Mouse (Mus musculus): ENCODE data around the gene Rbfox3. TPM values are rescaled to one million over a fixed set of nuclear protein-coding genes. Genes with fewer than 3 reads are reported as not detected.

Gene Rbfox3
- polyA plus RNA-seq, 1 experiment from 2014 or later, result 56.3 TPM

- H3K27ac ChIP-seq (ENCODE audit: low read length), result no peak overlapping the region
- no peak overlapping the region for H3K9ac ChIP-seq (replicated peaks; ENCODE audit: low read depth, low read length)
- no peaks in the 10 kb centered on the region for H3K27me3 ChIP-seq (replicated peaks; ENCODE audit: control insufficient read depth, insufficient read depth, low read length)
- H3K4me3 ChIP-seq (replicated peaks; ENCODE audit: low read length), result no peak overlapping the region
- no peaks in the 10 kb centered on the region for H3K9me3 ChIP-seq (ENCODE audit: control insufficient read depth, low read length)
- H3K36me3 ChIP-seq (ENCODE audit: control insufficient read depth, insufficient read depth), result no peaks in the 10 kb centered on the region
- ATAC-seq, result no peak
- 50% methylated on average over 2 of the region's 2 CpGs for WGBS
- H3K4me2 ChIP-seq (ENCODE audit: low read length), result no peak overlapping the region
- H3K4me1 ChIP-seq (replicated peaks; ENCODE audit: control insufficient read depth, insufficient read depth, low read length), result peaks cover 7% of the 10 kb centered on the region; the same call in 1 of the 2 replicates
Measured at GRCm38 (mm10) chr11:118821353-118821752, 90.0 kb downstream of the Rbfox3 start.

GRCm38 (mm10) chr11:118818528-118818927, 92.9 kb downstream of the Rbfox3 start:
- Histone ChIP-seq H3K27me3 (replicated peaks; ENCODE audit: control insufficient read depth, insufficient read depth, low read length) (no peaks in the 10 kb centered on the region), H3K9ac (replicated peaks; ENCODE audit: low read depth, low read length) (no peak overlapping the region), H3K4me1 (replicated peaks; ENCODE audit: control insufficient read depth, insufficient read depth, low read length) (peaks cover 21% of the 10 kb centered on the region), H3K36me3 (ENCODE audit: control insufficient read depth, insufficient read depth) (no peaks in the 10 kb centered on the region), H3K4me2 (ENCODE audit: low read length) (no peak overlapping the region), H3K27ac (ENCODE audit: low read length) (no peak overlapping the region), H3K9me3 (ENCODE audit: control insufficient read depth, low read length) (no peaks in the 10 kb centered on the region), H3K4me3 (replicated peaks; ENCODE audit: low read length) (no peak overlapping the region)
- ATAC-seq, result no peak
- 95% methylated on average over 8 of the region's 8 CpGs for WGBS

- H3K4me3 ChIP-seq (replicated peaks; ENCODE audit: low read length), result no peak overlapping the region
- H3K4me2 ChIP-seq (ENCODE audit: low read length), result no peak overlapping the region
- H3K36me3 ChIP-seq (ENCODE audit: control insufficient read depth, insufficient read depth), result no peaks in the 10 kb centered on the region
- H3K27ac ChIP-seq (ENCODE audit: low read length), result peak overlapping the region; percentile 43
- 49% methylated on average over 5 of the region's 5 CpGs for WGBS
- H3K4me1 ChIP-seq (replicated peaks; ENCODE audit: control insufficient read depth, insufficient read depth, low read length), result peaks cover 23% of the 10 kb centered on the region
- H3K9me3 ChIP-seq (ENCODE audit: control insufficient read depth, low read length), result no peaks in the 10 kb centered on the region
- ATAC-seq, result peak; percentile 33; the same call in 1 of the 2 replicates
- H3K27me3 ChIP-seq (replicated peaks; ENCODE audit: control insufficient read depth, insufficient read depth, low read length), result no peaks in the 10 kb centered on the region
- H3K9ac ChIP-seq (replicated peaks; ENCODE audit: low read depth, low read length), result no peak overlapping the region
Measured at GRCm38 (mm10) chr11:118815118-118815517, 96.3 kb downstream of the Rbfox3 start.

- Histone ChIP-seq H3K4me2 (ENCODE audit: low read length) (no peak overlapping the region), H3K36me3 (ENCODE audit: control insufficient read depth, insufficient read depth) (no peaks in the 10 kb centered on the region), H3K9me3 (ENCODE audit: control insufficient read depth, low read length) (no peaks in the 10 kb centered on the region), H3K27ac (ENCODE audit: low read length) (peak overlapping the region; percentile 80), H3K4me1 (replicated peaks; ENCODE audit: control insufficient read depth, insufficient read depth, low read length) (peaks cover 23% of the 10 kb centered on the region), H3K27me3 (replicated peaks; ENCODE audit: control insufficient read depth, insufficient read depth, low read length) (no peaks in the 10 kb centered on the region), H3K4me3 (replicated peaks; ENCODE audit: low read length) (no peak overlapping the region), H3K9ac (replicated peaks; ENCODE audit: low read depth, low read length) (peak overlapping the region; percentile 15)
- 40% methylated on average over 11 of the region's 11 CpGs for WGBS
- peak; percentile 12; the same call in 1 of the 2 replicates for ATAC-seq
Measured at GRCm38 (mm10) chr11:118813942-118814341, 97.5 kb downstream of the Rbfox3 start.

GRCm38 (mm10) chr11:118811404-118811803, 100.0 kb downstream of the Rbfox3 start:
- Histone ChIP-seq H3K9ac (replicated peaks; ENCODE audit: low read depth, low read length) (no peak overlapping the region), H3K36me3 (ENCODE audit: control insufficient read depth, insufficient read depth) (no peaks in the 10 kb centered on the region), H3K4me3 (replicated peaks; ENCODE audit: low read length) (no peak overlapping the region), H3K27ac (ENCODE audit: low read length) (no peak overlapping the region), H3K9me3 (ENCODE audit: control insufficient read depth, low read length) (no peaks in the 10 kb centered on the region), H3K27me3 (replicated peaks; ENCODE audit: control insufficient read depth, insufficient read depth, low read length) (no peaks in the 10 kb centered on the region), H3K4me1 (replicated peaks; ENCODE audit: control insufficient read depth, insufficient read depth, low read length) (peaks cover 26% of the 10 kb centered on the region), H3K4me2 (ENCODE audit: low read length) (no peak overlapping the region)
- no peak for ATAC-seq
- WGBS, result 92% methylated on average over 7 of the region's 7 CpGs

- H3K27me3 ChIP-seq (replicated peaks; ENCODE audit: control insufficient read depth, insufficient read depth, low read length), result no peaks in the 10 kb centered on the region
- H3K4me1 ChIP-seq (replicated peaks; ENCODE audit: control insufficient read depth, insufficient read depth, low read length), result peaks cover 3% of the 10 kb centered on the region; the same call in 1 of the 2 replicates
- H3K36me3 ChIP-seq (ENCODE audit: control insufficient read depth, insufficient read depth), result no peaks in the 10 kb centered on the region
- no peak overlapping the region for H3K4me2 ChIP-seq (ENCODE audit: low read length)
- H3K9ac ChIP-seq (replicated peaks; ENCODE audit: low read depth, low read length), result no peak overlapping the region
- H3K4me3 ChIP-seq (replicated peaks; ENCODE audit: low read length), result no peak overlapping the region
- no peak overlapping the region for H3K27ac ChIP-seq (ENCODE audit: low read length)
- ATAC-seq, result no peak
- no peaks in the 10 kb centered on the region for H3K9me3 ChIP-seq (ENCODE audit: control insufficient read depth, low read length)
- WGBS, result 83% methylated on average over 15 of the region's 15 CpGs
Measured at GRCm38 (mm10) chr11:118807511-118807910, 103.9 kb downstream of the Rbfox3 start.

GRCm38 (mm10) chr11:118794856-118795602, 116.4 kb downstream of the Rbfox3 start:
- no peaks in the 10 kb centered on the region for H3K9me3 ChIP-seq (ENCODE audit: control insufficient read depth, low read length)

GRCm38 (mm10) chr11:118793639-118794021, 117.8 kb downstream of the Rbfox3 start:
- peak; percentile 85 for ATAC-seq
- WGBS, result 12% methylated on average over 16 of the region's 16 CpGs
- H3K4me2 ChIP-seq (ENCODE audit: low read length), result peak overlapping the region; percentile 10
- H3K4me1 ChIP-seq (replicated peaks; ENCODE audit: control insufficient read depth, insufficient read depth, low read length), result peaks cover 49% of the 10 kb centered on the region
- peak overlapping the region; percentile 96 for H3K27ac ChIP-seq (ENCODE audit: low read length)
- no peaks in the 10 kb centered on the region for H3K36me3 ChIP-seq (ENCODE audit: control insufficient read depth, insufficient read depth)
- no peak overlapping the region for H3K4me3 ChIP-seq (replicated peaks; ENCODE audit: low read length)
- H3K9ac ChIP-seq (replicated peaks; ENCODE audit: low read depth, low read length), result peak overlapping the region; percentile 23
- no peaks in the 10 kb centered on the region for H3K27me3 ChIP-seq (replicated peaks; ENCODE audit: control insufficient read depth, insufficient read depth, low read length)
- H3K9me3 ChIP-seq (ENCODE audit: control insufficient read depth, low read length), result no peaks in the 10 kb centered on the region

More at GRCm38 (mm10) chr11:118794856-118795602, 116.4 kb downstream of the Rbfox3 start:
- no peaks in the 10 kb centered on the region for H3K36me3 ChIP-seq (ENCODE audit: control insufficient read depth, insufficient read depth)
- 50% methylated on average over 8 of the region's 8 CpGs for WGBS
- peak overlapping the region; percentile 96 for H3K27ac ChIP-seq (ENCODE audit: low read length)
- no peaks in the 10 kb centered on the region for H3K27me3 ChIP-seq (replicated peaks; ENCODE audit: control insufficient read depth, insufficient read depth, low read length)
- H3K9ac ChIP-seq (replicated peaks; ENCODE audit: low read depth, low read length), result no peak overlapping the region
- H3K4me2 ChIP-seq (ENCODE audit: low read length), result no peak overlapping the region
- no peak for ATAC-seq
- H3K4me3 ChIP-seq (replicated peaks; ENCODE audit: low read length), result no peak overlapping the region
- H3K4me1 ChIP-seq (replicated peaks; ENCODE audit: control insufficient read depth, insufficient read depth, low read length), result peaks cover 49% of the 10 kb centered on the region

GRCm38 (mm10) chr11:118792916-118793638, 118.3 kb downstream of the Rbfox3 start:
- H3K36me3 ChIP-seq (ENCODE audit: control insufficient read depth, insufficient read depth), result no peaks in the 10 kb centered on the region
- ATAC-seq, result peak; percentile 78
- peaks cover 49% of the 10 kb centered on the region for H3K4me1 ChIP-seq (replicated peaks; ENCODE audit: control insufficient read depth, insufficient read depth, low read length)
- H3K27me3 ChIP-seq (replicated peaks; ENCODE audit: control insufficient read depth, insufficient read depth, low read length), result no peaks in the 10 kb centered on the region
- no peak overlapping the region for H3K4me3 ChIP-seq (replicated peaks; ENCODE audit: low read length)
- H3K4me2 ChIP-seq (ENCODE audit: low read length), result peak overlapping the region; percentile 10
- H3K27ac ChIP-seq (ENCODE audit: low read length), result peak overlapping the region; percentile 96
- H3K9ac ChIP-seq (replicated peaks; ENCODE audit: low read depth, low read length), result peak overlapping the region; percentile 23
- peaks cover under 1% of the 10 kb centered on the region; the same call in 1 of the 2 replicates for H3K9me3 ChIP-seq (ENCODE audit: control insufficient read depth, low read length)
- 18% methylated on average over 10 of the region's 10 CpGs for WGBS
